Mouse (Mus musculus) heart, adult 2 months (tissue): ENCODE measurements around the gene Nucb1.

Experiments
- CTCF ChIP-seq: fragments of 200-600 bp; IDR thresholded peaks from 2 replicates; pipeline ENCODE4 v1.8.1; 2022; ENCODE audit warnings: antibody characterized with exemption, mild to moderate bottlenecking, moderate library complexity
- EP300 ChIP-seq: fragments of 200-500 bp; IDR thresholded peaks from 2 replicates; pipeline ENCODE4 v1.6.1; 2011; ENCODE audit warnings: low read depth, low read length, control low read depth; ENCODE audit not compliant: insufficient read depth
- POLR2A ChIP-seq: fragments of 200-500 bp; IDR thresholded peaks from 2 replicates; pipeline ENCODE4 v1.6.1; 2011; ENCODE audit warnings: mild to moderate bottlenecking, low read depth, low read length, control low read depth; ENCODE audit not compliant: insufficient read depth

DNA sequence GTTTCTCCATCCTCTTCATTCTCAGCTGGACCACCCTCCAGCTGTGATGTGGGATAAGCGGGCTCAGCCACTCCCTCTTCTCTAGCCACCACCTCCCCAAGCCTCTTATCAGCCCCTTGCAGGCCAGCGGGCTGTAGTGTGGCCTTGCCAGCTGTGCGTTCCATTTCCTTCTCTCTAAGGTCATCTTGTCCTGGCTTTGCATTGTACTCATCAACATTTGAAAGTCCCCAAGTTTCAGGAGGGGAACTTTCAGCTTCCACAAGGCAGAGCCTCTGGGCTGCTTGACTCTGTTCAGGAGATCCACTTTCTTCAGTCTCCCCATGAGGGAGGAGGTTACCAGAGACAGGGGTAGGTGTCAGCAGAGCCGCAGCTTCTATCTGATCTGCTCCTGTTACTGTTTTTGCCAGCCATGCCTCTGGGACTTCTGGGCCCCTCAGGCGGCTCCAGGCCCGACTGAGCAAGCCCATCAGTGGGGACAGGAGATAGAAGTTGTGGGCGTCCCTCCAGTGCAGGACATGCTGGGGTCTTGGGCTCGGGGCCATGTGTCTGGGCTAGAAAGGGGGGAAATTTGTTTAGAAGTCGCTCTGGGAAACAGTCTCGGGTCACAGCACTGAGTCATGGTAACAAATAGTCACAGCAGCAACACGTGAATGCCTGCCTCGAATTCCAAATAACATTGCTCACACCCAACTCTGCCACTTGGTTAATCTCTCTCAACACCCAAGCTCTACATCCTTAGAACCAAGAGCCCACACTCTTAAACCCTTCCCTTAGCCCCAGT is 14.8 kb upstream of the Nucb1 start:
- TF ChIP-seq CTCF (no peak), POLR2A (peak; percentile 66), EP300 (0 out of 2 replicates have a peak, but pooled peaks have one; percentile 35)
